Mouse (Mus musculus) stomach, embryonic 15.5 days (tissue): ENCODE measurements around the gene Nrxn3. TPM values are rescaled to one million over a fixed set of nuclear protein-coding genes. Genes with fewer than 3 reads are reported as not detected.
A peak's percentile ranks its signal among the peaks of the same experiment; 100 is the strongest.

ENCODE experiments used
- ATAC-seq: fragments of 200-750 bp; cut with Nextera tagmentation; 2 replicates; pipeline ENCODE4 v1.8.0; 2017; ENCODE audit warnings: low read depth, moderate number of reproducible peaks, moderate TSS enrichment; ENCODE audit not compliant: insufficient read depth, low FRiP score
- H3K27ac ChIP-seq: fragments of 300-500 bp; sonication (generic); 2 replicates; pipeline ENCODE4 v1.5.1; 2015; ENCODE audit warnings: mild to moderate bottlenecking, inconsistent platforms
- H3K27me3 ChIP-seq: fragments of 300-500 bp; sonication (generic); replicated peaks from 2 replicates; pipeline ENCODE4 v1.6.1; 2015; ENCODE audit warnings: inconsistent platforms
- H3K36me3 ChIP-seq: fragments of 300-500 bp; sonication (generic); 2 replicates; pipeline ENCODE4 v1.6.1; 2015; ENCODE audit warnings: inconsistent platforms
- H3K4me1 ChIP-seq: fragments of 300-500 bp; sonication (generic); 2 replicates; pipeline ENCODE4 v1.6.1; 2015; ENCODE audit warnings: inconsistent platforms
- H3K4me2 ChIP-seq: fragments of 300-500 bp; sonication (generic); 2 replicates; pipeline ENCODE4 v1.6.1; 2015; ENCODE audit warnings: mild to moderate bottlenecking, inconsistent platforms
- H3K4me3 ChIP-seq: fragments of 300-500 bp; sonication (generic); replicated peaks from 2 replicates; pipeline ENCODE4 v1.5.1; 2015; ENCODE audit warnings: inconsistent platforms
- H3K9ac ChIP-seq: fragments of 300-500 bp; sonication (generic); 2 replicates; pipeline ENCODE4 v1.6.1; 2015; ENCODE audit warnings: inconsistent platforms
- H3K9me3 ChIP-seq: fragments of 300-500 bp; sonication (generic); 2 replicates; pipeline ENCODE4 v1.6.1; 2016; ENCODE audit warnings: inconsistent platforms
- WGBS: fragments of 180-500 bp; shearing (Covaris S2); methylation state at CpG from one replicate; pipeline ENCODE4 v1.1.7; 2015; 5-methylcytosine and 5-hydroxymethylcytosine counted together
- polyA plus RNA-seq: library from polyadenylated mRNA; unstranded; fragments of >200 nt; fragmentation: Nextera tagmentation; extraction: Ambion mirVana; gene quantifications from 2 replicates; pipeline ENCODE4 v1.2.1, GENCODE M21; 2015

Gene Nrxn3
- polyA plus RNA-seq, 1 experiment from 2014 or later: 2.4 TPM

GRCm38 (mm10) chr12:89808217-89808616 lies 1085.5 kb downstream of the Nrxn3 start:
- no peak for ATAC-seq
- H3K27me3 ChIP-seq: no peaks in the 10 kb centered on the region; the same call in 1 of the 2 replicates
- no peaks in the 10 kb centered on the region for H3K36me3 ChIP-seq
- 0 out of 2 replicates have a peak, but pooled peaks cover 5% of the 10 kb centered on the region for H3K4me1 ChIP-seq
- no peak overlapping the region for H3K9ac ChIP-seq
- no peak overlapping the region for H3K4me2 ChIP-seq
- no peaks in the 10 kb centered on the region for H3K9me3 ChIP-seq
- no peak overlapping the region for H3K4me3 ChIP-seq
- no peak overlapping the region for H3K27ac ChIP-seq
- 61% methylated on average over 3 of the region's 3 CpGs for WGBS

GRCm38 (mm10) chr12:89810146-89810545 lies 1087.5 kb downstream of the Nrxn3 start:
- no peak overlapping the region for H3K9ac ChIP-seq
- 75% methylated on average over 5 of the region's 5 CpGs for WGBS
- H3K27ac ChIP-seq: no peak overlapping the region
- no peak for ATAC-seq
- no peaks in the 10 kb centered on the region for H3K36me3 ChIP-seq
- H3K4me3 ChIP-seq: no peak overlapping the region
- H3K4me1 ChIP-seq: 0 out of 2 replicates have a peak, but pooled peaks cover 5% of the 10 kb centered on the region
- H3K27me3 ChIP-seq: no peaks in the 10 kb centered on the region; the same call in 1 of the 2 replicates
- H3K4me2 ChIP-seq: no peak overlapping the region
- H3K9me3 ChIP-seq: no peaks in the 10 kb centered on the region

GRCm38 (mm10) chr12:89811815-89812549 lies 1089.3 kb downstream of the Nrxn3 start:
- Histone ChIP-seq H3K9ac (peak overlapping the region; percentile 16), H3K9me3 (no peaks in the 10 kb centered on the region), H3K4me1 (0 out of 2 replicates have a peak, but pooled peaks cover 5% of the 10 kb centered on the region), H3K4me2 (peak overlapping the region; percentile 95), H3K4me3 (peak overlapping the region; percentile 50), H3K36me3 (no peaks in the 10 kb centered on the region), H3K27ac (peak overlapping the region; percentile 59; the same call in 1 of the 2 replicates), H3K27me3 (no peaks in the 10 kb centered on the region; the same call in 1 of the 2 replicates)
- ATAC-seq: peak; percentile 99
- under 1% methylated on average over 36 of the region's 36 CpGs for WGBS

- Histone ChIP-seq H3K36me3 (no peaks in the 10 kb centered on the region), H3K4me3 (peak overlapping the region; percentile 50), H3K9ac (no peak overlapping the region; the same call in 1 of the 2 replicates), H3K9me3 (no peaks in the 10 kb centered on the region), H3K4me1 (0 out of 2 replicates have a peak, but pooled peaks cover 5% of the 10 kb centered on the region), H3K27ac (peak overlapping the region; percentile 21; the same call in 1 of the 2 replicates), H3K4me2 (peak overlapping the region; percentile 95), H3K27me3 (no peaks in the 10 kb centered on the region; the same call in 1 of the 2 replicates)
- WGBS: under 1% methylated on average over 17 of the region's 17 CpGs
- ATAC-seq: no peak; the same call in 1 of the 2 replicates
Observed at GRCm38 (mm10) chr12:89812550-89813207, 1090.0 kb downstream of the Nrxn3 start.

- Histone ChIP-seq H3K9ac (no peak overlapping the region), H3K27ac (no peak overlapping the region), H3K4me3 (peak overlapping the region; percentile 50), H3K36me3 (no peaks in the 10 kb centered on the region), H3K4me1 (0 out of 2 replicates have a peak, but pooled peaks cover 5% of the 10 kb centered on the region), H3K27me3 (no peaks in the 10 kb centered on the region; the same call in 1 of the 2 replicates), H3K4me2 (peak overlapping the region; percentile 95), H3K9me3 (no peaks in the 10 kb centered on the region)
- WGBS: 14% methylated on average over 13 of the region's 13 CpGs
- ATAC-seq: no peak
Observed at GRCm38 (mm10) chr12:89813294-89813693, 1090.6 kb downstream of the Nrxn3 start.

- peak overlapping the region; percentile 95 for H3K4me2 ChIP-seq
- 67% methylated on average over 5 of the region's 5 CpGs for WGBS
- peak overlapping the region; percentile 50; the same call in 1 of the 2 replicates for H3K4me3 ChIP-seq
- H3K9ac ChIP-seq: no peak overlapping the region
- H3K4me1 ChIP-seq: 0 out of 2 replicates have a peak, but pooled peaks cover 5% of the 10 kb centered on the region
- H3K36me3 ChIP-seq: no peaks in the 10 kb centered on the region
- no peak overlapping the region for H3K27ac ChIP-seq
- H3K27me3 ChIP-seq: no peaks in the 10 kb centered on the region; the same call in 1 of the 2 replicates
- H3K9me3 ChIP-seq: no peaks in the 10 kb centered on the region
- ATAC-seq: no peak
Observed at GRCm38 (mm10) chr12:89813718-89814117, 1091.0 kb downstream of the Nrxn3 start.

- Histone ChIP-seq H3K4me1 (0 out of 2 replicates have a peak, but pooled peaks cover 5% of the 10 kb centered on the region), H3K4me3 (no peak overlapping the region), H3K4me2 (no peak overlapping the region), H3K9ac (no peak overlapping the region), H3K27ac (no peak overlapping the region), H3K36me3 (no peaks in the 10 kb centered on the region), H3K27me3 (no peaks in the 10 kb centered on the region; the same call in 1 of the 2 replicates), H3K9me3 (no peaks in the 10 kb centered on the region)
- no peak for ATAC-seq
- 57% methylated on average over 4 of the region's 4 CpGs for WGBS
Observed at GRCm38 (mm10) chr12:89814536-89814935, 1091.9 kb downstream of the Nrxn3 start.

- ATAC-seq: no peak
- H3K4me3 ChIP-seq: no peak overlapping the region
- H3K36me3 ChIP-seq: no peaks in the 10 kb centered on the region
- no peak overlapping the region for H3K27ac ChIP-seq
- 76% methylated on average over 9 of the region's 9 CpGs for WGBS
- no peak overlapping the region for H3K4me2 ChIP-seq
- no peak overlapping the region for H3K9ac ChIP-seq
- no peaks in the 10 kb centered on the region; the same call in 1 of the 2 replicates for H3K27me3 ChIP-seq
- H3K4me1 ChIP-seq: no peaks in the 10 kb centered on the region
- no peaks in the 10 kb centered on the region for H3K9me3 ChIP-seq
Observed at GRCm38 (mm10) chr12:89817072-89817773, 1094.5 kb downstream of the Nrxn3 start.

- H3K9me3 ChIP-seq: no peaks in the 10 kb centered on the region
- H3K4me1 ChIP-seq: no peaks in the 10 kb centered on the region
- H3K27me3 ChIP-seq: no peaks in the 10 kb centered on the region; the same call in 1 of the 2 replicates
- H3K4me3 ChIP-seq: no peak overlapping the region
- H3K4me2 ChIP-seq: no peak overlapping the region
- 64% methylated on average over 2 of the region's 2 CpGs for WGBS
- no peak for ATAC-seq
- no peaks in the 10 kb centered on the region for H3K36me3 ChIP-seq
- no peak overlapping the region for H3K9ac ChIP-seq
- H3K27ac ChIP-seq: no peak overlapping the region
Observed at GRCm38 (mm10) chr12:89818200-89818599, 1095.5 kb downstream of the Nrxn3 start.

GRCm38 (mm10) chr12:89822141-89822540 lies 1099.5 kb downstream of the Nrxn3 start:
- ATAC-seq: no peak
- no peaks in the 10 kb centered on the region for H3K36me3 ChIP-seq
- no peak overlapping the region for H3K4me3 ChIP-seq
- H3K9ac ChIP-seq: no peak overlapping the region
- H3K27ac ChIP-seq: no peak overlapping the region
- no peak overlapping the region for H3K4me2 ChIP-seq
- no peaks in the 10 kb centered on the region for H3K27me3 ChIP-seq
- no peaks in the 10 kb centered on the region for H3K9me3 ChIP-seq
- WGBS: 43% methylated on average over 4 of the region's 4 CpGs
- H3K4me1 ChIP-seq: no peaks in the 10 kb centered on the region

GRCm38 (mm10) chr12:89829927-89830326 lies 1107.3 kb downstream of the Nrxn3 start:
- H3K27me3 ChIP-seq: no peaks in the 10 kb centered on the region
- 54% methylated on average over 2 of the region's 2 CpGs for WGBS
- ATAC-seq: no peak

More at GRCm38 (mm10) chr12:89829927-89830326, 1107.3 kb downstream of the Nrxn3 start:
- H3K9me3 ChIP-seq: no peaks in the 10 kb centered on the region
- no peak overlapping the region for H3K4me3 ChIP-seq
- no peak overlapping the region for H3K27ac ChIP-seq
- H3K36me3 ChIP-seq: no peaks in the 10 kb centered on the region
- H3K4me1 ChIP-seq: no peaks in the 10 kb centered on the region
- no peak overlapping the region for H3K9ac ChIP-seq
- no peak overlapping the region for H3K4me2 ChIP-seq
